Mouse (Mus musculus): Measurements from ENCODE around the gene Wdr63. TPM values are rescaled to one million over a fixed set of nuclear protein-coding genes. Genes with fewer than 3 reads are reported as not detected.

Wdr63 gene
- total and polyA plus RNA-seq, 2 experiments from 2014 or later, result 1.1 to 1.3 TPM

DNA sequence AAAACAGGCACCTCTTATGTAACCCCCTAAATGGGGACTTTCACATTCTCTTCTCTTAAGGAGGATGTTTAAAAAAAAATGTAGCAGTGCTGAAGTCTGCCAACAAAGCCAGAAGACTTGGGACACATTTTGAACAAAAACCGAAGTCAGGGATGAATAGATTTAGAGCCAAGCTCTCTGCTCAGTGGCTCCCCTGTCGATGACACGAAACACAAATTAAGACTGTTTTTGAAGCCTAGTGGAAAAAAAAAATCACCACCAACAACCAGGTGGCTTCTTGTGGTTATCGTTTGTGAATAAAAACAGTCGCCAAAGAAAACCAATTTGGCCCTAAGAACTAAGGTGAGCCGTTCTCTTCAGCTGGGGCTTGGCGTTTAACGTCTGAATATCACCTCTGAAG is 44.4 kb upstream of the Wdr63 start:
- no peak overlapping the region for H3K4me3 ChIP-seq (ENCODE audit: low read depth, low read length)
- WGBS, result 90% methylated on average over 8 of the region's 8 CpGs
- ATAC-seq (ENCODE audit: low FRiP score), result no peak

DNA sequence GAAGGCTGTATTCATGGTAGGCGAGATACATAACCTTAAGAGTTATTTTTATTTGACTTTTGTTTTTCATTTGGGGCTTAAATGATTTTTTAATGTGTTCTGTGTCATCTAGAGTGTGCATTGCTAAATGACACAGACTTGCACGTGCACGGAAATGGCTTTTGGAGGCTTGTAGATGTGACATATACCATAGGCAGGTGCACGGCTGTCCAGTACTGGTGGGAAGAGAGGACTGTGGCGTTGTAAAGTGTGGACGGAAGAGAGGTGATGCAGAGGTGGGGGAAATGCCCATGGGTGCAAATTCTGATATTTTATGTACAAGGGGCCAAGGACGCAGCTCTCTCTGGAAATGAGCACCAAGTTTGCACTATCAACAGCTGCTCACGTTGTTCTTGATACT is 43.8 kb upstream of the Wdr63 start:
- no peak overlapping the region for H3K27ac ChIP-seq (ENCODE audit: low read depth, low read length)
- TF ChIP-seq CTCF (IDR thresholded peaks at IDR 0.05), result no peak
- no peaks in the 10 kb centered on the region for H3K36me3 ChIP-seq (ENCODE audit: insufficient read depth, low read length)
- no peak for ATAC-seq (ENCODE audit: low FRiP score)
- H3K9ac ChIP-seq (replicated peaks; ENCODE audit: low read length, poor library complexity, severe bottlenecking), result no peak overlapping the region
- DNase-seq (ENCODE audit: low spot score), result no peak
- no peak overlapping the region for H3K4me2 ChIP-seq (ENCODE audit: low read depth, low read length, poor library complexity, severe bottlenecking)
- peaks cover 3% of the 10 kb centered on the region; the same call in 1 of the 2 replicates for H3K4me1 ChIP-seq (ENCODE audit: insufficient read depth, low read length)
- H3K4me3 ChIP-seq (ENCODE audit: low read depth, low read length), result no peak overlapping the region
- H3K9me3 ChIP-seq (ENCODE audit: low read length), result no peaks in the 10 kb centered on the region
- 95% methylated on average over 8 of the region's 8 CpGs for WGBS
- peaks cover 13% of the 10 kb centered on the region; the same call in 1 of the 2 replicates for H3K27me3 ChIP-seq (ENCODE audit: insufficient read depth, low read length)

More for the DNA sequence above, 44.4 kb upstream of the Wdr63 start:
- Histone ChIP-seq H3K4me1 (ENCODE audit: insufficient read depth, low read length) (peaks cover 3% of the 10 kb centered on the region; the same call in 1 of the 2 replicates), H3K4me2 (ENCODE audit: low read depth, low read length, poor library complexity, severe bottlenecking) (no peak overlapping the region), H3K9me3 (ENCODE audit: low read length) (no peaks in the 10 kb centered on the region), H3K27me3 (ENCODE audit: insufficient read depth, low read length) (peaks cover 13% of the 10 kb centered on the region; the same call in 1 of the 2 replicates), H3K9ac (replicated peaks; ENCODE audit: low read length, poor library complexity, severe bottlenecking) (no peak overlapping the region), H3K36me3 (ENCODE audit: insufficient read depth, low read length) (no peaks in the 10 kb centered on the region), H3K27ac (ENCODE audit: low read depth, low read length) (no peak overlapping the region)
- DNase-seq (ENCODE audit: low spot score), result no peak
- no peak for TF ChIP-seq CTCF (IDR thresholded peaks at IDR 0.05)

DNA sequence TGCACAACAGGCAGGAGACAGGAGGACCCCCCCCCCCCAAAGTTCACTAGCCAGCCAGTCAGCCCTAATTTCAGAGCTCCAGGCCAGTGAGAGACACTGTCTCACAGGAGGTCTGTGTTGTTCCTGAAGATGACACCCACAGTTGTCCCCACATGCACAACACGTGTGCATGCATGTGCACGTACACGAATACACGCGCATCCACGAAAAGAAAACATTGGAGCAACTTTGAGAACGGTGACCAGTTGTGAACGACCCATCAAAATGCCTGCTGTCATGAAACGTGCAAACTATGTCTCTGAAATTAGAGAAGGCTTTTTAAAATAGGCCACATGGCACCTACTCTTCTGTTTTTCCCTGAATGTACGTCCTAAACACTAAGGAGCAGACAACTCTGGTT is 43.4 kb upstream of the Wdr63 start:
- peaks cover 13% of the 10 kb centered on the region; the same call in 1 of the 2 replicates for H3K27me3 ChIP-seq (ENCODE audit: insufficient read depth, low read length)
- no peaks in the 10 kb centered on the region for H3K36me3 ChIP-seq (ENCODE audit: insufficient read depth, low read length)
- TF ChIP-seq CTCF (IDR thresholded peaks at IDR 0.05), result no peak
- WGBS, result 94% methylated on average over 10 of the region's 10 CpGs
- no peaks in the 10 kb centered on the region for H3K9me3 ChIP-seq (ENCODE audit: low read length)
- no peak overlapping the region for H3K4me3 ChIP-seq (ENCODE audit: low read depth, low read length)
- no peak overlapping the region for H3K27ac ChIP-seq (ENCODE audit: low read depth, low read length)
- H3K9ac ChIP-seq (replicated peaks; ENCODE audit: low read length, poor library complexity, severe bottlenecking), result no peak overlapping the region
- ATAC-seq (ENCODE audit: low FRiP score) (no peak), DNase-seq (ENCODE audit: low spot score) (no peak)
- peaks cover 3% of the 10 kb centered on the region; the same call in 1 of the 2 replicates for H3K4me1 ChIP-seq (ENCODE audit: insufficient read depth, low read length)
- H3K4me2 ChIP-seq (ENCODE audit: low read depth, low read length, poor library complexity, severe bottlenecking), result no peak overlapping the region

- no peak for TF ChIP-seq CTCF (IDR thresholded peaks at IDR 0.05)
- H3K9ac ChIP-seq (replicated peaks; ENCODE audit: low read length, poor library complexity, severe bottlenecking), result no peak overlapping the region
- H3K4me2 ChIP-seq (ENCODE audit: low read depth, low read length, poor library complexity, severe bottlenecking), result peak overlapping the region; percentile 77
- DNase-seq (ENCODE audit: low spot score) (no peak), ATAC-seq (ENCODE audit: low FRiP score) (no peak)
- H3K9me3 ChIP-seq (ENCODE audit: low read length), result no peaks in the 10 kb centered on the region
- 29% methylated on average over 11 of the region's 11 CpGs for WGBS
- H3K4me1 ChIP-seq (ENCODE audit: insufficient read depth, low read length), result peaks cover 3% of the 10 kb centered on the region; the same call in 1 of the 2 replicates
- H3K27ac ChIP-seq (ENCODE audit: low read depth, low read length), result no peak overlapping the region
- H3K36me3 ChIP-seq (ENCODE audit: insufficient read depth, low read length), result no peaks in the 10 kb centered on the region
- no peak overlapping the region; the same call in 1 of the 2 replicates for H3K4me3 ChIP-seq (ENCODE audit: low read depth, low read length)
- peaks cover 13% of the 10 kb centered on the region; the same call in 1 of the 2 replicates for H3K27me3 ChIP-seq (ENCODE audit: insufficient read depth, low read length)
Measured at GRCm38 (mm10) chr3:146150560-146150959, 42.6 kb upstream of the Wdr63 start.

DNA sequence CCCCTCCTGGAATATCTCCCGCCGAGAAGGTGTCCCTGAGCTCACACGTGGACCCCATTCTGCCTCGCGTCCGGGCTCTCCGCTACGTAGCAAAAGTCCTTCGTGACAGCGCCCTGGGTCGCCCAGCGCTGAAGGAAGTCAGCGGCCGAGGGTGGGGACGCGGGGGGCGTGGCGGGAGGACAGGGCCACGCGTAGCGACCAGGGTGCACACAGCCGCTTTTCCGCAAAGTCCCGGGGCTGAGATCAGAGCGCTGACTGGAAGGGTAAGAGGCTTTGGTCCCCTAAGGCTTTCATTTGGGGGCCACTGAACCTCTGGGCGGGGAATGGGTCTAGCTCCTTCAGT is 42.1 kb upstream of the Wdr63 start:
- Histone ChIP-seq H3K27ac (ENCODE audit: low read depth, low read length) (no peak overlapping the region), H3K4me2 (ENCODE audit: low read depth, low read length, poor library complexity, severe bottlenecking) (peak overlapping the region; percentile 77), H3K4me1 (ENCODE audit: insufficient read depth, low read length) (peaks cover 3% of the 10 kb centered on the region; the same call in 1 of the 2 replicates), H3K4me3 (ENCODE audit: low read depth, low read length) (peak overlapping the region; percentile 31), H3K36me3 (ENCODE audit: insufficient read depth, low read length) (no peaks in the 10 kb centered on the region), H3K9ac (replicated peaks; ENCODE audit: low read length, poor library complexity, severe bottlenecking) (no peak overlapping the region), H3K9me3 (ENCODE audit: low read length) (no peaks in the 10 kb centered on the region), H3K27me3 (ENCODE audit: insufficient read depth, low read length) (peaks cover 13% of the 10 kb centered on the region; the same call in 1 of the 2 replicates)
- no peak for DNase-seq (ENCODE audit: low spot score)
- WGBS, result 3% methylated on average over 26 of the region's 26 CpGs
- no peak for TF ChIP-seq CTCF (IDR thresholded peaks at IDR 0.05)
- 0 out of 2 replicates have a peak, but pooled peaks have one; percentile 16 for ATAC-seq (ENCODE audit: low FRiP score)

GRCm38 (mm10) chr3:146149156-146150057 is 41.5 kb upstream of the Wdr63 start, which contains the start of gene Mcoln2:
TSS of gene Mcoln2 (plus strand) at chr3:146149833.
- H3K9me3 ChIP-seq (ENCODE audit: low read length), result no peaks in the 10 kb centered on the region
- DNase-seq (ENCODE audit: low spot score) (no peak), ATAC-seq (ENCODE audit: low FRiP score) (0 out of 2 replicates have a peak, but pooled peaks have one; percentile 5)
- H3K27ac ChIP-seq (ENCODE audit: low read depth, low read length), result no peak within 1 kb of the TSS
- TF ChIP-seq CTCF (IDR thresholded peaks at IDR 0.05), result no peak
- peaks cover 13% of the 10 kb centered on the region; the same call in 1 of the 2 replicates for H3K27me3 ChIP-seq (ENCODE audit: insufficient read depth, low read length)
- no peaks in the 10 kb centered on the region for H3K36me3 ChIP-seq (ENCODE audit: insufficient read depth, low read length)
- H3K9ac ChIP-seq (replicated peaks; ENCODE audit: low read length, poor library complexity, severe bottlenecking), result no peak within 1 kb of the TSS
- H3K4me1 ChIP-seq (ENCODE audit: insufficient read depth, low read length), result peaks cover 3% of the 10 kb centered on the region; the same call in 1 of the 2 replicates
- WGBS, result 11% methylated on average over 34 of the region's 34 CpGs
- H3K4me3 ChIP-seq (ENCODE audit: low read depth, low read length), result peak within 1 kb of the TSS; percentile 31
- H3K4me2 ChIP-seq (ENCODE audit: low read depth, low read length, poor library complexity, severe bottlenecking), result peak within 1 kb of the TSS; percentile 77

Measured in midbrain, postnatal 0 days (tissue).